ENCODE assay signal across 8 mouse cellular contexts in the genomic region with DNA sequence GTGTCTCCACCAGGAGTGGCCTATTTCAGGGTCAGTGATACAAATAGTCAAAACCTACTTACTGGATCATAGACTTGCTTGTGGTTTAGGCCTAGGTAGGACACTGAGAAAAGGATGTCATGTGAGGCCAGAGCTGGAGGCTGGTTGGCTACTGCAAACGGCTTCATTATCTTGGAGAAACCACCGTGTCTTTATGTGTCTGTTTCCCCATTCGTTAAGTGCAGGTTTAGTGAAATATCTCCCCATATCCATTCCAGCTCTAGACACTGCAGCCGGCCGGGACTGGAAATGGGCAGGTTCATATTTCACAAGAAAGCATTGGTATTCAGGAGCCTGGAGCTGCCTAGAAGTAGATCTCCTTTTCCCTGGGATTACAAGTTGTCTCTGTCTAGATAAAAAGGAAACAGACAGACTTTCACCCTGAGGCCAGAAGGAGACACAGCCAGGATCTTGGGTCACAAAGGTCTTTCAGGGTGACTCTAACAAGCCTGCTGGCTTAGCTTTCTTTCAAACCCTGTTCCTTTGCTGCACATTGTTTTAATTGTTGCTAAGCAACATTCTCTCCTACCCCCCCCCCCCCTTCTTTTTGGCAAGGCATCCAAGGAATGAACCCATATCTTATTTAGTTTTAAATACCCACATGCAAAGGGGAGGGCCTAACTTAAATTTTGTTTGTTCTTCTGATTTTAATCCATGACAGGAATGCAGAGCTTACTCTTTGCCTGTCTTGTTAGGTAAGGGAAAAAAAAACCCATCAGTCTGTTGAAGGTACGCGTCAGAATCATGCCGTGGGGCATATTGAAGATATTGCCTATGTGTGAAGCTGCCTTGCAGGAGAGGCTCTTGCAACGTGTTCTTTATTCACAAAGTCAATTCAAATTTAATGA. TPM values are rescaled to one million over a fixed set of nuclear protein-coding genes. Genes with fewer than 3 reads are reported as not detected.
DNase-seq lines count a peak whose midpoint lies in the region; ATAC-seq and TF ChIP-seq lines count a peak whose summit lies in the region.

No protein-coding gene starts in this region.

- H3K27ac ChIP-seq in gastrocnemius, adult 2 months, result peak overlapping the region; percentile 51
- peak overlapping the region; percentile 54; the same call in 1 of the 2 replicates for H3K27ac ChIP-seq in hindbrain, postnatal 0 days

- H3K36me3 ChIP-seq in hindbrain, postnatal 0 days (ENCODE audit: insufficient read depth, low read length), result no peaks in the 10 kb centered on the region

- peak; percentile 25 for DNase-seq in gastrocnemius, adult 2 months
- DNase-seq in gastrocnemius, postnatal 25 days, result no peak
- DNase-seq in embryo, embryonic 11 days, result peak; percentile 65
- no peak for DNase-seq in hindbrain, postnatal 0 days (ENCODE audit: low spot score)
- DNase-seq in cerebellum, postnatal 25 days, result no peak
- no peak for DNase-seq in frontal cortex, postnatal 14 days (ENCODE audit: low spot score in 2 of 2)
- DNase-seq in T-cell, adult 2 months (ENCODE audit: low spot score), result no peak

- intact Hi-C loops in gastrocnemius, adult 2 months (cut with DNase I), result no loop called here

- TF ChIP-seq CTCF in gastrocnemius, adult 2 months (IDR thresholded peaks at IDR 0.05), result no peak
- no peak for TF ChIP-seq CTCF in hindbrain, postnatal 0 days (IDR thresholded peaks at IDR 0.05; ENCODE audit: low read depth)

- ATAC-seq in hindbrain, postnatal 0 days, result peak; percentile 52
- peak; percentile 62 for ATAC-seq in megakaryocyte progenitor cell, adult 5-6 weeks (replicated peaks; ENCODE audit: poor library complexity)

- 26% methylated on average over 9 of the region's 9 CpGs for WGBS in hindbrain, postnatal 0 days

- H3K9me3 ChIP-seq in hindbrain, postnatal 0 days (ENCODE audit: low read length), result no peaks in the 10 kb centered on the region

- H3K9ac ChIP-seq in hindbrain, postnatal 0 days (replicated peaks; ENCODE audit: low read length), result no peak overlapping the region

- H3K4me3 ChIP-seq in gastrocnemius, adult 2 months, result peak overlapping the region; percentile 17
- H3K4me3 ChIP-seq in hindbrain, postnatal 0 days (ENCODE audit: low read length), result no peak overlapping the region

- no peaks in the 10 kb centered on the region for H3K27me3 ChIP-seq in hindbrain, postnatal 0 days (ENCODE audit: insufficient read depth, low read length)

- H3K4me2 ChIP-seq in hindbrain, postnatal 0 days (ENCODE audit: low read depth, low read length), result no peak overlapping the region

- peaks cover 16% of the 10 kb centered on the region for H3K4me1 ChIP-seq in hindbrain, postnatal 0 days (ENCODE audit: insufficient read depth, low read length)

RNA-seq across cellular contexts. Expression of a gene that starts 36.4 kb away (rescaled TPM):
- total RNA-seq in gastrocnemius, adult 2 months (2021), result 10 to 100 TPM; 14.1 to 21.3 TPM
- total RNA-seq in gastrocnemius, postnatal 25 days (2021), result 10 to 100 TPM; 12.3 to 12.5 TPM
- 35.4 and 47.1 TPM in 2 replicates for total RNA-seq in hindbrain, postnatal 0 days (2014; rRNA removed)
- polyA plus RNA-seq in hindbrain, postnatal 0 days (2015; fragmentation: Nextera tagmentation; extraction: Ambion mirVana), result 7.2 and 8.4 TPM in 2 replicates
- 36.5 and 40.4 TPM in 2 replicates for total RNA-seq in megakaryocyte progenitor cell, adult 5-6 weeks (2015)
- 76.6 and 90.4 TPM in 2 replicates for total RNA-seq in megakaryocyte progenitor cell, adult 5-6 weeks (2017)

Comparison
In these comparisons a context has a peak if more than half of its experiments do, and no peak if none do; other contexts are left out.
1. DNase-seq: peak in gastrocnemius, adult 2 months (single experiment) and embryo, embryonic 11 days (single experiment); none in gastrocnemius, postnatal 25 days (single experiment), hindbrain, postnatal 0 days (single experiment), cerebellum, postnatal 25 days (0 of 2), frontal cortex, postnatal 14 days (0 of 2) and T-cell, adult 2 months (single experiment).